Mouse (Mus musculus): ENCODE results near the gene Gm38655. TPM values are rescaled to one million over a fixed set of nuclear protein-coding genes. Genes with fewer than 3 reads are reported as not detected.

The Gm38655 gene
- polyA plus RNA-seq, 1 experiment from 2014 or later = not detected

DNA sequence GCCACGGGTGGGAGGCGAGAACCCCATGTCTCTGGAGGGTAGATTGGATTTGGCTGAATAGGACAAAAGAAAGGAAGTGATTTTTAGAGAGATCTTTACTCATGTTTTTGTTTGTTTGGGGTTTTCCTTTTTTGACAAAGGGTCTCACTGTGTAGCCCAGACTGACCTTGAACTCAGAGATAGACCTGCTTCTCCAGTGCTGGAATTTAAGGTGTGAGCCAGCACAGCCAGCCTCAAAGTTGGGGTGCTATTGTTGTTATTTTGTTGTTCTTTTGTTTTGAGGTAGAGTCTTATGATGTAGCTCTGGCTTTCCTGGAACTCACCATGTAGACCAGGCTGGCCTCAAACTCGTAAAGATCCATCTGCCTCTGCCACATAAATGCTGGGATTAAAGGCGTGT is 27.1 kb upstream of the Gm38655 start:
- WGBS = 95% methylated on average over 4 of the region's 4 CpGs
- Histone ChIP-seq H3K9me3 (no peaks in the 10 kb centered on the region), H3K27ac (no peak overlapping the region), H3K36me3 (peaks cover 85% of the 10 kb centered on the region), H3K27me3 (ENCODE audit: insufficient read depth, poor library complexity, severe bottlenecking) (no peaks in the 10 kb centered on the region), H3K4me3 (no peak overlapping the region), H3K4me1 (replicated peaks) (no peaks in the 10 kb centered on the region)
- no peak for DNase-seq (ENCODE audit: low spot score)

DNA sequence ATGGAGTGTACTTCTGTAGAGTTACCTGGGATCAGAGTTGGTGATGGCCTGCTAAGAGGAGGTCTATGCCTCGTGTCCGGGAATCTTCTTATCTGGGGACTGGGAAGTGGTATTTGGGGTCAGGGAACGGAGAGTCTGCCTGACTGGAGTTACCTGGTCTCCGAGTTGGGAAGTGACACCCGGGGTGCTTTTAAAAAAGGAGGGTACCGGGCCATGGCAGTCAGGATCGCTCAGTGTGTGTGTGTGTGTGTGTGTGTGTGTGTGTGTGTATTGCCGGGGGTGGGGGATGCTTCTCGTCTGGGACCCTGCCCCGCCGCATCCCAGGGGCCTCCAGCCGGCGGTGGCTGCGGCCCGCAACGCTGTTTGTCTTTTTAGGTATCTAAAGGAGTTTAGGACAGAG is 13.8 kb upstream of the Gm38655 start:
- peak overlapping the region; percentile 89 for H3K4me3 ChIP-seq
- DNase-seq (ENCODE audit: low spot score) = no peak
- no peaks in the 10 kb centered on the region for H3K9me3 ChIP-seq
- peak overlapping the region; percentile 90 for H3K27ac ChIP-seq
- no peaks in the 10 kb centered on the region for H3K27me3 ChIP-seq (ENCODE audit: insufficient read depth, poor library complexity, severe bottlenecking)
- H3K4me1 ChIP-seq (replicated peaks) = peaks cover 32% of the 10 kb centered on the region
- peaks cover 27% of the 10 kb centered on the region for H3K36me3 ChIP-seq
- 6% methylated on average over 16 of the region's 16 CpGs for WGBS

DNA sequence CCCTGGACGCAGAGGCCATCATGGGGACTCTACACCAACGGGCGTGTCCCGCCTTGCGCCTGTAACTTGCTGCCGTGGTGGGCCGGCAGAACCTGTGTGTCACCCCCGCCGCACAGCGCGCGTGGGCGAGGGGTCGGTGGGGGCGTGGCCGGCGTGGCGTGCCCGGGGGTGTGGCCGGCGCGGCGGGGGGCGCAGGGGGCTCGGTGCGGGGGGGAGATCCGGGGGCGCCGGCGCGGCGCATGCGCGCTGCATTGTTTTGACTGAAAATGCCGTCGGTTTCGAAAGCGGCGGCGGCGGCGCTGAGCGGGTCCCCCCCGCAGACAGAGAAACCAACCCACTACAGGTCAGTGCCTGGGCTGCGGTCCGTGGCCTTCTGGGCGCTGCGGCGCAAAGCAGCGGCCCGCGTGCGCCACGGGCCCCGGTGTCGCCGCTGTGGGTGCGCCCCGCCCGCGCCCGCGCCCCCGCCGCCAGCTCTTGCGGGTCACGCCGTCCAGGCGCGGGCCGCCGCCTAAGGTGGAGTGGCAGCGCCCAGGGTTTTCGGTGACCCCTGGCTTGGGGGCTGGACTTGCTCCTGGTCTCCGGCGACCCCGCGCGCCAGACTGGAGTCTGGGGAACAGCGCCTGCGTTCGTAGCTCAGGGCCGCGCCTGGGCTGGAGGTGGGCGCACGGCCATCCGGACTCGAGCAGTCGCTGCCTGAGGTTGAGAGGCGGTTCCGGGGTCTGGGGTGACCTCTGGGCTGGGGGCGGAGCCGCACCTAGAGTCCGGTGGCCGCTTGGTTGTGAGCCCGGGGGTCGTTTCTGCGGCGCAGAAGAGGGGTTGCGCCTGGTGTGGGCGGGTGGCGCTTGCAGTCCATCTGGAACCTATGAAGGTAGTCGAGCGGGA is 13.1 kb upstream of the Gm38655 start, which contains the start of gene Unkl:
TSS of gene Unkl (plus strand) at position 248 of the 882 bp plus-strand sequence.
- under 1% methylated on average over 104 of the region's 104 CpGs for WGBS
- Histone ChIP-seq H3K27ac (peak within 1 kb of the TSS; percentile 90), H3K36me3 (peaks cover 20% of the 10 kb centered on the region), H3K9me3 (no peaks in the 10 kb centered on the region), H3K27me3 (ENCODE audit: insufficient read depth, poor library complexity, severe bottlenecking) (no peaks in the 10 kb centered on the region), H3K4me1 (replicated peaks) (peaks cover 37% of the 10 kb centered on the region), H3K4me3 (peak within 1 kb of the TSS; percentile 89)
- DNase-seq (ENCODE audit: low spot score) = peak; percentile 77

DNA sequence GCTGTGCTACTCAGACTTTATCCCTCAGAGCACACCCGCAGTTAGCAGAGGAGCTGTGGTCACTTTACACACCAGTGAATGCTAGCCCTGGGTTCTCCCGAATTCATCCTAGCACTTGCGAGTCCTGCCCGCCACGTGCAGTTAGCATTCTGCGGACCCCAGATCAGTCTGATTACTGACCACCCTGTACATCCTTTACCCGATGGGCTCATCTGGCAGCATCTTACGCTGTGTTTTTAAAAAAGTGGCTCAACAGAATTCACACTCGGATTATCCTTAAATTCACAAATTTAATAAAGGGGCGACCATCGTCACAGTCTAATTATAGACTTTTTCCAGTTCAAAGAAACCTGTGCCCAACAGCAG is 12.5 kb upstream of the Gm38655 start:
- H3K9me3 ChIP-seq = no peaks in the 10 kb centered on the region
- H3K27me3 ChIP-seq (ENCODE audit: insufficient read depth, poor library complexity, severe bottlenecking) = peaks cover under 1% of the 10 kb centered on the region; the same call in 1 of the 2 replicates
- DNase-seq (ENCODE audit: low spot score) = no peak
- peak overlapping the region; percentile 89 for H3K4me3 ChIP-seq
- peaks cover 14% of the 10 kb centered on the region for H3K36me3 ChIP-seq
- 8% methylated on average over 11 of the region's 11 CpGs for WGBS
- H3K4me1 ChIP-seq (replicated peaks) = peaks cover 42% of the 10 kb centered on the region
- peak overlapping the region; percentile 90 for H3K27ac ChIP-seq

DNA sequence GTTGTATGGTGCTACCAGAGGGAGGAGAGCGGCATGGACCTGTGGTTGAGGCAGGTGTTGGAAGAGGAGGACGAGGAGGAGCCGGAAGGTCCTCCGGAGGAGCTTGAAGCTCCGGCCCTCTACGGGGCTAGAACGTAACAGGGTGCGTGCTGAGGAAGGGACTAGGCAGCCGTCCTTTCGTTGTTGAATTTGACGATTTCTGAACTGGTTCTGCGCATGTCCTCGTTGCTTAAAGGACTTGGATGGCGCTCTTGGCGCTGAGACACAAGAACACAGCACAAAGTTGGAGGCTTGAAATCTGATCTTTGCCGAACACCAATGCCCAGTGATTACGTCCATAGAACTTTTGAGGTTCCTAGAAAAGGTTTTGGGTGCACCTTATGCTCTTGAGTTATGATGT is 9.7 kb upstream of the Gm38655 start:
- Histone ChIP-seq H3K9me3 (no peaks in the 10 kb centered on the region), H3K27ac (peak overlapping the region; percentile 94), H3K4me3 (peak overlapping the region; percentile 93), H3K4me1 (replicated peaks) (peaks cover 42% of the 10 kb centered on the region), H3K36me3 (peaks cover 7% of the 10 kb centered on the region; the same call in 1 of the 2 replicates), H3K27me3 (ENCODE audit: insufficient read depth, poor library complexity, severe bottlenecking) (peaks cover 4% of the 10 kb centered on the region; the same call in 1 of the 2 replicates)
- WGBS = 9% methylated on average over 17 of the region's 17 CpGs
- no peak for DNase-seq (ENCODE audit: low spot score)

DNA sequence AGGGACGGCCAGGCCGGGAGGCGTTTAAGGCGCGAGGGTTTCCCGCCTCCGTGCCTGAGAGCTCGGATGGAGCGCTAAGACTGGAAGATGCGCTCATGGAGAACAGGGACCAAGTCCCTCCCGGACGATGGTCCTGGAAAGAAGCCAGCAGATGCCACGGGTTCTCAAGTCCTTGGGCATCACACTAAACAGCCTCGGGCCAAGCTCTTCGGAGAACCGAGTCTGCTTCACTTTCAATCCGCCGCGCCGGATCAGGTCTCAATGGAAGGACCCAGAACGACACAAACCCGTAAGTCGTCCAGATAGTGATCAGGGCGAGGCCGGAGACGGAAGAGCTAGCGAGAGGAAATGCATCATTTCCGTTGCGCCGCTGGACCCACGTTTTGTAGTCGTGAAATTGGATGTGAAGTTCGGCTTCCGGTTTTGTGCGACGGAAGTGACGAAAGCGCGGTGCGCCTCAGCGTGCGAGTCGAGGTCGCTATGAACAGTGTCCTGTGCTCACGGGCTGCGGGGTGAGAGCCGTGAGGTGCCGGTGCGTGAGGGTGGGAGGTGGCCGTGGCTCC is 8.9 kb upstream of the Gm38655 start, which contains the start of gene BC003965:
TSS of gene BC003965 (plus strand) at position 426 of the 563 bp plus-strand sequence.
- WGBS = under 1% methylated on average over 50 of the region's 50 CpGs
- no peaks in the 10 kb centered on the region for H3K9me3 ChIP-seq

DNA sequence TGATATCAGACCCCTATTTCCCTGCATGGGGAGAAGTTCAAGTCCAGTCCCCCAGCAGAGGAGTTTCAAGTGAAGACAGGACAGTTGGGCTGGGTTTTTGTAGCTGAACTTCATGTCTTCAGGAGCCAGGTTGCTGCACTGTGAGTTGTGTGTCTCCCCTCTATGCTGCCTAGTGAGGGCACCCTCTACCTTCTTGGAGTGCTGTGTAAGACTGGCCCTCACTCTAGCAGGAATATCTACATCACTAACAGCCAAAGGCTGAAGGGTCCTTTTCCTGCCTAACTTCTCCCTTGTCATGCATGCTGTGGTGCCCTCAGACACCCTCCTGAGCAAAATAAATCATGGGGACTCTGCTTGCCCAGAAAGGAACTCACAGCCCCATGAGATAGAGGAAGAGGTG is 8.0 kb upstream of the Gm38655 start:
- peak overlapping the region; percentile 23; the same call in 1 of the 2 replicates for H3K27ac ChIP-seq
- no peak for DNase-seq (ENCODE audit: low spot score)
- H3K9me3 ChIP-seq = no peaks in the 10 kb centered on the region
- peaks cover 4% of the 10 kb centered on the region; the same call in 1 of the 2 replicates for H3K27me3 ChIP-seq (ENCODE audit: insufficient read depth, poor library complexity, severe bottlenecking)
- peaks cover 29% of the 10 kb centered on the region for H3K4me1 ChIP-seq (replicated peaks)
- peak overlapping the region; percentile 93 for H3K4me3 ChIP-seq
- H3K36me3 ChIP-seq = peaks cover 7% of the 10 kb centered on the region; the same call in 1 of the 2 replicates

More for the DNA sequence above, 8.9 kb upstream of the Gm38655 start, which contains the start of gene BC003965:
- peak within 1 kb of the TSS; percentile 94 for H3K27ac ChIP-seq
- DNase-seq (ENCODE audit: low spot score) = peak; percentile 98
- peak within 1 kb of the TSS; percentile 93 for H3K4me3 ChIP-seq
- H3K27me3 ChIP-seq (ENCODE audit: insufficient read depth, poor library complexity, severe bottlenecking) = peaks cover 4% of the 10 kb centered on the region; the same call in 1 of the 2 replicates
- H3K36me3 ChIP-seq = peaks cover 7% of the 10 kb centered on the region; the same call in 1 of the 2 replicates
- peaks cover 34% of the 10 kb centered on the region for H3K4me1 ChIP-seq (replicated peaks)

DNA sequence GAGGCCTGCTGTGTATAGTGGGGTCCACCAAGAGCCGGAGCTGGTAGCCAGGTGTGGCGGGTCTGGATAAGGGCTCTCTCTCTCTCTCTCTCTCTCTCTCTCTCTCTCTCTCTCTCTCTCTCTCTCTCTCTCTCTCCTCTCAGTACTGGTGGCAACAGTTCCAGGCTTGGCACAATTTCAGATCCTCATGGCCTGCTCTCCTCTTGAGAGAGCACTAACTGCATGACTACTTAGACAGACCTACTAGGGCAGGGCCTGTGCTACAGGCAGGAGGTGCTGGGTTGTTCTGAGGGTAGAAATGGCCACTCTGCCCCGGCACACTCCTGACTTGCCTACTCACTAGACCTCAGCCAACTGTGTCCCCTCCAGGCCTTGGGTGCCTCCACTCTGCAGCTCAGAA is 2.7 kb downstream of the Gm38655 start:
- no peak overlapping the region for H3K4me3 ChIP-seq
- DNase-seq (ENCODE audit: low spot score) = no peak
- WGBS = 94% methylated on average over 3 of the region's 3 CpGs
- H3K4me1 ChIP-seq (replicated peaks) = peaks cover 9% of the 10 kb centered on the region; the same call in 1 of the 2 replicates
- H3K36me3 ChIP-seq = no peaks in the 10 kb centered on the region
- no peaks in the 10 kb centered on the region; the same call in 1 of the 2 replicates for H3K27me3 ChIP-seq (ENCODE audit: insufficient read depth, poor library complexity, severe bottlenecking)
- no peak overlapping the region for H3K27ac ChIP-seq
- H3K9me3 ChIP-seq = no peaks in the 10 kb centered on the region

DNA sequence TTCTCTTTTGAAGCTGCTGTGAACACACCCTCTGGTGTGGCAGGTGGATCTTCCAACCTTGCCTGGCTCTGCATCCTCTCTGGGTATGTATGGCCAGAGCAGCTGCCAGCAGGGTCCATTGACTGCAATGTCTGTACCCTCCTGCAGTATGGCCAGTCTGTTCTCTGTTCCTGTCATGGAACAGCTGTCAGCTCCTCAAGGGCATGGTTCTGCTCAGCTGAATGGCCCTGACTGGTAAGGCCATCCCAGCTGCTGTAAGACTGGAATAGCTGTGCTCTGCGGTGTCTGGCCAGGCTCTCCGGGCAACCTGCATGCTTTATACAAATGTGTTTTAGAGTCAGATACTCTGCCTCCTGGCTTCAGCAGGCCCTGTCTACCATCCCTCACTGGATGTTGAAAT is 5.6 kb downstream of the Gm38655 start:
- no peaks in the 10 kb centered on the region for H3K36me3 ChIP-seq
- DNase-seq (ENCODE audit: low spot score) = no peak
- 92% methylated on average over 2 of the region's 2 CpGs for WGBS
- no peak overlapping the region for H3K27ac ChIP-seq
- H3K9me3 ChIP-seq = no peaks in the 10 kb centered on the region
- H3K4me3 ChIP-seq = no peak overlapping the region
- H3K27me3 ChIP-seq (ENCODE audit: insufficient read depth, poor library complexity, severe bottlenecking) = no peaks in the 10 kb centered on the region
- H3K4me1 ChIP-seq (replicated peaks) = no peaks in the 10 kb centered on the region

DNA sequence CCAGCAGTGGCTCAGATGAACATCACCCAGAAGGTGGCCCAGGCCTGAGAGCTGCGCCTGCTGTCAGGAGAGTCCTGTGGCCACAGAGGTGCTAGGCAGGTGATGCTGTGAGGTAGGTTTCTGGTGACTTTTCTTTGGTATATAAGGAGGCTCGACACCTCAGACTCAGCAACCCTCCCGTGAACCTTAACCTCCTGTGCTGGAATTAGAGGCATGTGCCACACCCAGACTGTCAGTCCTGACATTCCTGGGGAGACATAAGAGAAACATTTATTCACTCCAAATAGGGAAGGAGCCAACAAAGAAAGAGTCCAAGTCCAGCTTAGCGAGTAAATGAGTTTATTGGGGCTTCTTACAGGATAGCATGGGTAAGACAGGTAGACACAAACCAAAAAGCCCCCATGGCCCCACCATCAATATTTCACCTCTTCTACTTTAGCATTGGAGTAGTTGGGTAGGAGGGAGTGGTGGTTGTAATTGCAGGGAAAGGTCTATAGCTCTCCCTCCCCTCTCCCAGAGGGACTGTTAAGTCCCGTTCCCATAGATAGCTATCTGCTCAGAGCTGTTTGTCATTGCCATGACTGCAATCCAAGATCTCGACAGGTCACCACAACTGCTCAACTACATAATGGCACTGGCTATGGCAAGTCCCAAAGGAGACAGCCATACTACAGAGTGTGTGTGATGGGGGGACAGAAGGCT is 9.2 kb downstream of the Gm38655 start:
- DNase-seq (ENCODE audit: low spot score) = no peak
- no peaks in the 10 kb centered on the region for H3K27me3 ChIP-seq (ENCODE audit: insufficient read depth, poor library complexity, severe bottlenecking)
- 75% methylated on average over 6 of the region's 6 CpGs for WGBS
- no peaks in the 10 kb centered on the region for H3K4me1 ChIP-seq (replicated peaks)
- no peaks in the 10 kb centered on the region for H3K9me3 ChIP-seq
- H3K36me3 ChIP-seq = peaks cover 7% of the 10 kb centered on the region
- no peak overlapping the region for H3K4me3 ChIP-seq
- no peak overlapping the region for H3K27ac ChIP-seq

DNA sequence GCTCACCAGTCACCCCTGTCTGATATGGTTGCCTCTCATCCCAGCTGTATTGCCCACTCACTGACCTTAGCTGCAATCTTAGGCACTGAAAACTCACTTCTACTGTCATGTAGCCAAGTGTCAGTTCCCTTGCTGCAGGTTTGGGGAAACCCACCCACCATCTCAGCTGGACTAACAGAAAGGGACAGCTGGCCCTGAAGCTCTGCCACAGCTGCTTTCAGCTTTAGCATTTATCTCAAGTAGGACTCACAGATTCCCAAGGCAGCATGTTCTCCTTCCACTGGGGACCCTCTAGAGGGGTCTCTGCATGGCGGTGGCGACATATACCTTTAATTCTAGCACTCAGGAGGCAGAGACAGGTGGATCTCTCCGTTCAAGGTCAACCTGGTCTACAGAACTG is 10.5 kb downstream of the Gm38655 start:
- H3K27ac ChIP-seq = no peak overlapping the region
- DNase-seq (ENCODE audit: low spot score) = no peak
- WGBS = 85% methylated on average over 3 of the region's 3 CpGs

DNA sequence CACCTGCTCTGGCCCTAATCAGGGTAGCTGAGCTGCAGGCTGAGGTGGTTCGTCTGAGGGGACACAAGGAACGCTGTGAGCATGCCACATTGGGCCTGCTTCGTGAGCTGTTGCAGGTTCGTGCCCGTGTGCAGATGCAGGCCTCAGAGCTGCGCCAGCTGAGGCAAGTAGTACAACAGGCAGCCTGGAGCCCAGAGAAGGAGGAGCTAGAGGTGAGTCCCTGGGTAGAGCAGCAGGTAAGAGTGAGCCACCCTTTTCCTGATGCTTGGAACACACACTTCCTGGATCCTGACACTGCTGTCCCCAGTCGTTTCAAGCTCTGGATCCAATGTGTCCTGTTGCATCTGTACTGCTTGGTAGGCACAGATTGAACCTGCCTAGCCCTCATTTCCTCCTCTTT is 11.9 kb downstream of the Gm38655 start:
- H3K4me1 ChIP-seq (replicated peaks) = no peaks in the 10 kb centered on the region
- no peaks in the 10 kb centered on the region for H3K27me3 ChIP-seq (ENCODE audit: insufficient read depth, poor library complexity, severe bottlenecking)
- H3K27ac ChIP-seq = no peak overlapping the region
- no peak overlapping the region for H3K4me3 ChIP-seq
- 76% methylated on average over 7 of the region's 7 CpGs for WGBS
- no peaks in the 10 kb centered on the region for H3K9me3 ChIP-seq
- no peak for DNase-seq (ENCODE audit: low spot score)
- H3K36me3 ChIP-seq = peaks cover 33% of the 10 kb centered on the region

More for the DNA sequence above, 10.5 kb downstream of the Gm38655 start:
- Histone ChIP-seq H3K4me3 (no peak overlapping the region), H3K27me3 (ENCODE audit: insufficient read depth, poor library complexity, severe bottlenecking) (no peaks in the 10 kb centered on the region), H3K4me1 (replicated peaks) (no peaks in the 10 kb centered on the region), H3K36me3 (peaks cover 20% of the 10 kb centered on the region), H3K9me3 (no peaks in the 10 kb centered on the region)

Data from hindbrain, embryonic 10.5 days (tissue).